Mouse (Mus musculus) cerebellum, adult 2 months (tissue): ENCODE measurements at regions not wholly inside any gene's neighbourhood (a gene's known extent, or its start where the extent isn't known, plus 50 kb on each side); places are given as distances from the start of the nearest gene placed in this dataset.

Experiments
- CTCF ChIP-seq: fragments of 200-500 bp; IDR thresholded peaks from 2 replicates; pipeline ENCODE4 v1.5.1; 2011; ENCODE audit warnings: low read depth, mild to moderate bottlenecking, control low read depth, low read length, moderate library complexity, borderline replicate concordance; ENCODE audit not compliant: insufficient read depth
- POLR2A ChIP-seq: fragments of 200-500 bp; IDR thresholded peaks from 2 replicates; pipeline ENCODE4 v1.6.1; 2011; ENCODE audit warnings: low read length, control low read depth, borderline replicate concordance; ENCODE audit not compliant: insufficient read depth

- TF ChIP-seq POLR2A, result no peak
- no peak for TF ChIP-seq CTCF
These were observed 692.1 kb downstream of the Cypt12 start for GRCm38 (mm10) chr3:18640286-18640685.
